Mouse (Mus musculus) small intestine, adult 2 months (tissue): ENCODE measurements around the gene Gipc2. TPM values are rescaled to one million over a fixed set of nuclear protein-coding genes. Genes with fewer than 3 reads are reported as not detected.

Source experiments
- H3K27ac ChIP-seq: fragments of 200-500 bp; 2 replicates; pipeline ENCODE4 v1.5.1; 2012; ENCODE audit warnings: low read depth, low read length, control low read depth, inconsistent platforms; ENCODE audit not compliant: insufficient read depth
- H3K27me3 ChIP-seq: fragments of 200-500 bp; 2 replicates; pipeline ENCODE4 v1.6.1; 2012; ENCODE audit warnings: mild to moderate bottlenecking, moderate library complexity, low read length, inconsistent platforms; ENCODE audit not compliant: control insufficient read depth, insufficient read depth
- H3K36me3 ChIP-seq: fragments of 200-500 bp; 2 replicates; pipeline ENCODE4 v1.6.1; 2012; ENCODE audit warnings: mild to moderate bottlenecking, low read length, control low read depth, inconsistent platforms; ENCODE audit not compliant: control insufficient read depth, insufficient read depth
- H3K4me1 ChIP-seq: fragments of 200-500 bp; 2 replicates; pipeline ENCODE4 v1.6.1; 2012; ENCODE audit warnings: low read length, inconsistent platforms, mixed read lengths; ENCODE audit not compliant: control insufficient read depth, insufficient read depth, insufficient read length
- H3K4me3 ChIP-seq: fragments of 200-500 bp; 2 replicates; pipeline ENCODE4 v1.5.1; 2012; ENCODE audit warnings: low read depth, mild to moderate bottlenecking, control low read depth, inconsistent platforms, low read length, moderate library complexity
- CTCF ChIP-seq: fragments of 200-500 bp; IDR thresholded peaks from 2 replicates; pipeline ENCODE4 v1.5.1; 2012; ENCODE audit warnings: low read depth, mild to moderate bottlenecking, control low read depth, inconsistent platforms, low read length, moderate library complexity, mixed read lengths; ENCODE audit not compliant: insufficient replicate concordance, insufficient read length; ENCODE audit errors: extremely low read depth
- POLR2A ChIP-seq: fragments of 200-500 bp; IDR thresholded peaks from 2 replicates; pipeline ENCODE4 v1.6.1; 2012; ENCODE audit warnings: low read depth, mild to moderate bottlenecking, control low read depth, inconsistent platforms, low read length, moderate library complexity
- whole genome bisulfite sequencing: fragments of 180-500 bp; shearing (Covaris S2); methylation state at CpG from one replicate; pipeline ENCODE4 v1.1.7; 2018; 5-methylcytosine and 5-hydroxymethylcytosine counted together
- polyA plus RNA-seq: library from polyadenylated mRNA; depleted of rRNA; stranded (reverse); fragments of >200 nt; gene quantifications from 2 replicates; pipeline ENCODE4 v1.2.3, GENCODE M21; 2012; rRNA removed

The Gipc2 gene
- polyA plus RNA-seq, 1 experiment = 121 TPM

DNA sequence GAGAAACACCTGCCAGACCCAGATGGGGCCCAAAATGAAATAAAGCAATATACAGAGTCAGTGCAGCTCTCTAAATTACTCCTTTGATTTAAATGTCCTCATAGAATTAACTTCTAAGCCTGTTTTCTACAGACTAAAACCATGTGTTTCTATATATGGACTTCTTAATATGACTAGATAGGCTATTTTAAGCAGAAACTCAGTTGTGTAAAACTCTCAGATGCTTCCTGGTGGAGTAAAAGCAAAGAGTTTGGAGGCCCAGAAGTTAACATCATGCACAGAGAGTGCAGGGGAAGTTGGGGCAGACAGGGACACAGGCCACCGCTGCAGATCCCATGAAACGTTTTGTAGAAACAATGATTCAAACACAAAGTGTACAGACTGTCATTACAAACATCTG lies 107.8 kb downstream of the Gipc2 start:
- Histone ChIP-seq H3K36me3 (no peaks in the 10 kb centered on the region), H3K4me1 (no peaks in the 10 kb centered on the region), H3K4me3 (no peak overlapping the region), H3K27me3 (no peaks in the 10 kb centered on the region), H3K27ac (no peak overlapping the region)
- WGBS = 79% methylated on average over 2 of the region's 2 CpGs
- TF ChIP-seq POLR2A (no peak), CTCF (no peak)

DNA sequence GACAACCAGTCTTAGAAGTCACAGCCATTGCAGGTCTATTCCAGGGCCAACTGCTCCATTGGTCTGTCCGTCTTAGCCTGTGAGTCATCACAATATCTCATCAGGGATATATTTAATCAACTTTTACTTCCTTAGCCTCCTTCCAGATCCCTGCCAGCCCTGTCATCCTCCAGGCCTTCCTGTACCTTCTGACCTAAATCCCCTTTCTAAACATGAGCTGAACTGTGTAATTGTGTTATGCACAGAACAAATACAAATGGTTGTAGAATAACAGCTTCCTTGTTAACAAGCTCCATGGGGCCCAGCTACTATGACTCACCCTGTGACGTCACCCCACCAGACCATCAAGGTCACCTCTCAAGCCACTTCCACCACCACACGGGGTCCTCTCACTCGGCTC lies 111.8 kb downstream of the Gipc2 start:
- Histone ChIP-seq H3K4me1 (no peaks in the 10 kb centered on the region), H3K4me3 (no peak overlapping the region), H3K27me3 (no peaks in the 10 kb centered on the region), H3K36me3 (no peaks in the 10 kb centered on the region), H3K27ac (no peak overlapping the region)
- 43% methylated on average over 4 of the region's 4 CpGs for WGBS
- TF ChIP-seq POLR2A = no peak
- no peak for TF ChIP-seq CTCF

DNA sequence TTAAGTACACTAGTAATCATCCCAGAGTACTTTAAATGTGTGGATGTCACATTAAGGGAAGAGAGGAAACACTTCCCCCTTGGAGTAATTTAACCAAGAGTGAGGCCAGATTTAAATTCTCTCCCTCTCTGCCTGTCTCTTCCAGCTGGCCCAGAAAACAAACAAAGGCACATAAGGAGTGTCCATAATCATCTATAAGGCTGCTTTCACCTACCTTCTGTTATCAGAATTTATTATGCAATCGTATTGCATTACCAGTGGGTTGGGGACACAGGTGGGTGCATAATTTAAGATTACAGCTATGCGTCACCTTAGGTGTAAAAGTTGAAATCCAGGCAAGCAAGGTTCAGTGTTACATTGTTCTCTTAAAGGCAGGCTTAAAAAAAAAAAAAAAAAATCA lies 114.1 kb downstream of the Gipc2 start:
- no peaks in the 10 kb centered on the region for H3K36me3 ChIP-seq
- no peak overlapping the region for H3K27ac ChIP-seq
- TF ChIP-seq CTCF (no peak), POLR2A (no peak)
- H3K4me3 ChIP-seq = no peak overlapping the region
- no peaks in the 10 kb centered on the region for H3K4me1 ChIP-seq
- no peaks in the 10 kb centered on the region for H3K27me3 ChIP-seq
- 35% methylated on average over 2 of the region's 2 CpGs for WGBS

DNA sequence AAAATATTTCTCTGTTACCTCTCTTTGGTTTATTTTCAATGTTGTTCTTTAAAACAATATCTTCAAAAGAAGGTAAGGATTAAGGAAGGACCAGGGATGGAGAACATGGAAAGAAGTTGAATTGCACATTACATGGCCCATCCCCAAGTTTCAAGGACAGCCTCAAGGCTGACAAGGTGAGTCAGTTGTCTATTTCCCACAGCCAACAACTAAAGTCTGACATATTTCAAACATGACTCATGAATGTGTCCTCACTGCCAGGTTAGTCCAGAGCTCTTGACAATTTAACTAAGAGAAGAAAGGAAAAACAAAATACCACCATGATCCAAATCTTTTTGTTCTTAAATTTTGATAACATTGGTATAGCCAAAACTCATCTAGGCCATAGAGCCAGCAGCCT lies 118.1 kb downstream of the Gipc2 start:
- H3K4me1 ChIP-seq = no peaks in the 10 kb centered on the region
- H3K27ac ChIP-seq = no peak overlapping the region
- TF ChIP-seq POLR2A (no peak), CTCF (no peak)
- no peaks in the 10 kb centered on the region for H3K27me3 ChIP-seq
- H3K4me3 ChIP-seq = no peak overlapping the region
- H3K36me3 ChIP-seq = no peaks in the 10 kb centered on the region

DNA sequence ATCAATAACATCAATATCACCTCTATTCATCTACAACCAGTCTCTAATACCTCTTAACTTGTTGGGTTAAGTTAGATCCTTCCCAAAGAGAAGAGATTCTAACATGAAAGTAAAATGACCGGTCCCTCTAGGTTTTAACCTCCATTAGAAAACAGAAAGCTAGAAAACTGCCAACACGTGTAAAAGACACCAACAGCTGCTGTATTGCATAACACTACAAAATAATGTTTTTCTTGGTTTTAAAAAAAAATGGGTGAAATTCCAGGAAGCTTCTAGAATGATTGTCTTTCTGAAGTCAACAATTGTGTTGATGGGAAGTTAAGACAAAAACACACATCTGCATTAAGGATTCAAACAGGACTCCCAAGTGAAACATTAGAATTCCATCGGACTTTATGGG lies 119.1 kb downstream of the Gipc2 start:
- H3K27ac ChIP-seq = no peak overlapping the region
- no peaks in the 10 kb centered on the region for H3K4me1 ChIP-seq
- no peaks in the 10 kb centered on the region for H3K27me3 ChIP-seq
- H3K4me3 ChIP-seq = no peak overlapping the region
- no peak for TF ChIP-seq CTCF
- TF ChIP-seq POLR2A = no peak
- WGBS = 72% methylated on average over 3 of the region's 3 CpGs
- H3K36me3 ChIP-seq = no peaks in the 10 kb centered on the region

Other genes with a start within 250 kb of the Gipc2 start
- 0.48 and 1.4 TPM in 2 replicates for gene Dnajb4, start 44.1 kb upstream of the Gipc2 start, polyA plus RNA-seq
- 9.3 and 18.4 TPM in 2 replicates for gene Fubp1, start 44.2 kb upstream of the Gipc2 start, polyA plus RNA-seq
- 0.05 TPM in 1 of 2 replicates, not detected in the other for gene Nexn, start 100.1 kb upstream of the Gipc2 start, polyA plus RNA-seq
- gene Miga1, start 174.2 kb upstream of the Gipc2 start, polyA plus RNA-seq = 2.9 and 6.7 TPM in 2 replicates
- gene Usp33, start 180.2 kb upstream of the Gipc2 start, polyA plus RNA-seq = 6.5 and 12.4 TPM in 2 replicates
- 8.3 and 13.3 TPM in 2 replicates for gene Zzz3, start 229.2 kb upstream of the Gipc2 start, polyA plus RNA-seq